Mouse (Mus musculus): ENCODE data around the gene Lysmd3.
"Not testable (repeated sequence)": the region's sequence is repeated elsewhere in the genome, so short reads cannot be mapped to it uniquely, and the experiment has no call there.

Gene Lysmd3

GRCm38 (mm10) chr13:81657351-81658052 is at the start of gene Lysmd3:
Gene Lysmd3 (plus strand): TSS chr13:81657663.
- peak; percentile 94 for DNase-seq (ENCODE audit: low spot score)

DNA sequence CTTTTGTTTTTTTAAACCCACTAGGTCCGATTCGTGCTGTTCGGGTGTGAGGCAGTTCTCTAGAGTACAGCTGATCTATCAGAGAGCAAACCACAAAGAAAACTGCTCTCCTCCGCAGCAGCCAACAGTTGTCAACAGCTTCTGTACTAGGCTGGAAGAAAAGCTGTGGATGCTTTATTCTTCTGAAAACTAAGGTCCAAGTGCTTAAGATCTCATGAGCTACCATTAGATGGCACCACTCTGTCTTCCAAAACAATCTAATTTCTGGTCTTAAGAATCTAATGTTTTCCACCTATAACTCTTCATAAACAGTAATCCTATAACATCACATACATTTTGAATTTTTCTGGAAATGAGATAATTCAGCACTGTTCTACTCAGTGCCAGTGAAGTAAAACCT is 47.1 kb upstream of the Lysmd3 start:
- DNase-seq (ENCODE audit: low spot score): no peak

GRCm38 (mm10) chr13:81627861-81628260 is 29.6 kb upstream of the Lysmd3 start:
- DNase-seq (ENCODE audit: low spot score): not testable (repeated sequence)

DNA sequence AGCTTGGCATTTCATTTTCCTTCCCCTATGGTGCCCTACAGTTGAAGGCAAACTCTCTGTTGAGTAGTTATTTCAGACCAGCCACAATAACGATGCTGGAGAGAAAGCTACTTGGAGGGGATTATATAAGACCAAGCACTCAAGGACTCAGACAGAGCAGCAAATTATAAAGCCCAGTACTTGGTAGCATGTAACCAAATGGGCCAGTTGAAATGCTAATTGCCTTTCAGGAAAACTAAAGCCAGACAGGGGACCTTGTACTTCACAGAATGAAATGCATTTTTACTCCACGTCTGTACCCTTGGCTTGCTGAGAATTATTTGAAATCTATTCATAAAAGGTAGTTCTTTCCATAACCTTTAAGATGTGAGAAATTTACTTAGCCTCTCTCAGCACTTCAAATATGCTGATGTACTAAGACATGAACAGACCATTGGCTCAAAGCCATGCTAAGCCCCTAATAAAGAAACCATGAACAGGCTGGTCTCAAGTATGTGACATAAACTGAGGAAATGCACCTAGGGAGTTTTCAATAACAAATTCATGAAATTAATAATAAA is 28.8 kb upstream of the Lysmd3 start:
- DNase-seq (ENCODE audit: low spot score): no peak

- DNase-seq (ENCODE audit: low spot score): peak; percentile 73
Observed at GRCm38 (mm10) chr13:81629395-81629794, 28.1 kb upstream of the Lysmd3 start.

- peak; percentile 43 for DNase-seq (ENCODE audit: low spot score)
Observed at GRCm38 (mm10) chr13:81630566-81630965, 26.9 kb upstream of the Lysmd3 start.

GRCm38 (mm10) chr13:81632720-81633415 is 24.6 kb upstream of the Lysmd3 start, which contains the start of gene Adgrv1:
Gene Adgrv1 (minus strand): TSS chr13:81633154.
- DNase-seq (ENCODE audit: low spot score): peak; percentile 97

GRCm38 (mm10) chr13:81639624-81640023 is 17.8 kb upstream of the Lysmd3 start:
- peak; percentile 75 for DNase-seq (ENCODE audit: low spot score)

DNA sequence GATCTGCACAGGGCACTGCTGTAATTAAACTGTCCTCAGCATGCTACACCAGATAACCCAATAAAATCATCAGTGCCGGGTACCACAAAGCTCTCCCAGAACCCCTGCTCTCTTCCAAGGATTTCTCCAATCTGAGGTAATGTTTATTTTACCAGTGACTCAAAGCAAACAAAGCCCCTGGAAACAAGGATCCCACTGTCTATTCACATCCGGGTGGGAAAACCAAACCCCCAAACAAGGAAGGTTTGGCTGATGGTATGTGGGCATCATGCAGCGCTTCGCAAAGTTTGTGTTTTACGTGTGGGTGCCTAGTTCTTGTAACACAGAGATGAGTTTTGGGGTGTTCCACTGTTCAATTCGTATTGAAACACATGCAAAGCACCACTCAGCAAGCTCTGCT is 16.6 kb upstream of the Lysmd3 start:
- DNase-seq (ENCODE audit: low spot score): peak; percentile 52

DNA sequence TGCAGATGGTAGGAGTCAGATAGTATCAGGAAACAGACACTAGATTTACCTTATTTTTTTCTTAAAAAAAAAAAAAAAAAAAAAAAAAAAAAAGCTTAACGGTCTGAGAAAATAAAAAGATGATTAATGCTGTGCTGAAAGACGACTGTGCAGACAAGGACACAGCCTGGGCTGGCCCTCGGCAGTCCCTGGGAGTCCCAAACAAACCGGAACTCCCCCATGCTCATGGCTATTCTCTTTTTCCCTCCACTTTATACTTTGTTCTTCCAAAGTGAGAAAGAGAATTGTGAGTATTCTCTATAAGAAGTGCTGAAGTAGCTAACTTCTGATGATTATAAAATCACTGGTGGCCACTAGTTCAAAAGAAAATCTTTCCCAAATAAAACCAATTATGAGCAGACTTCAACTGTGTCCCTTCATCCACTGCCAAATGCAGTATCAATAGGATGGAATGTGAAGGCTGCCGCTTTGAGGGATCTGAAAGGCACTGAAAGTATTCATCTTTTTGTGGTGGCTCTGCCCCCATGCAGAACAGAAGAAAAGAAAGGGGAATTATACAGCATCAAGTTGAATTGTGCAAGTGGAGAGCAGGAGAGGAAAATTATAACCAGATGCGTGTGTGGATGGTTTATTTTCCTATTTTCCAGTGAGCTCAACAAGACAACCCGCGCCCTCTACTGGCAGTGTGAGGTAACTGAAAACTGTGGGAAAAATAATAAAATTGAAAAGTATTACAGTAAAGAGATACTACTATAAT is 16.0 kb upstream of the Lysmd3 start:
- DNase-seq (ENCODE audit: low spot score): peak; percentile 88

DNA sequence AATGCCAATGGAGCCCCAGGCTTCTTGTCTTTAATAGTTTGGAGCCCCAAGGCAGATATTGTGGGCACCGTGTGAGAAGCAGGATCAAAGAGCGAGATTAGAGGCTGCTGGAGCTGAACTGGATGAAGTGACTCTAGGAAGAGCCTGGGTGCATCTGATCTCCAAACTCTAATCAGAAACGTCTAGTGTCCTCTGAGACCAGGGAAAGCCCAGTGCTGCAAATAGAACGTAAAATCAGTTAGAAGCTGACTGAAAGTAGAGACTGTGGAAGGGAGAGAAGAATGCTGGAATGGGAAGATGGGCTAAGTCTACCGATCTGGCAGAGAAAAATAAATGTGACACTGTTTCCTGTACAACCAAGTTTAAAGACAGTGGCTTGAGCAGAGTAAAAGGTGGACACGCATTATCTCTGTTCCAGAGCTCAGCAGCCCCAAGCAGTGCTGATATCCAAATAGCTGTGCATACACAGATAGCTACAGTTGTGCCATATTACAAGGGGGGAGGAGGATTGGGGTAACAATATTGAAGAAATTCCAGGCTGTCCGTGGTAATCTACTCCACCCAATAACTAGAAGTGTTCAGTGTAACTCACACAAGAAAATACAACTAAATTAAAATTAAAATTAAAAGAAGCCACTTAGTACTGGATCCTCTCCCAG is 14.8 kb upstream of the Lysmd3 start:
- DNase-seq (ENCODE audit: low spot score): no peak

GRCm38 (mm10) chr13:81644047-81644565 is 13.4 kb upstream of the Lysmd3 start:
- DNase-seq (ENCODE audit: low spot score): no peak

DNA sequence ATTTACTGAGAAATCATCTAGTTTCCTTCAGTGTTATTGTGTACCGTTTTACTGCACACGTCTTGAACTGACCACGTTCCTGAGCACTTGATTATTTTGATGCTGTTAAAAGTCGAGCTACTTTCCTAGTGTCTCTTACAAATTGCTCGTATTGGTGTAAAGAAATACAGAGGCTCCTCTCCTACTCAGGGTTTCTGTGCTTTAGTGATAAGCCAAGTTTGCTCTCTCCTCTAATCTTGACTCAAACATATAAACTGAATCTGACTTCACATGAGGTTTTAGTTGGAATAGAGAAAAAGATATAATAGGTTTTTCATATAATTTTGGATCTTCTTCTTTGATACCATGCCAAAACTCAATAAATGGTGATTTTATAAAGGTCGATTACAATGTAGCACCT is 11.1 kb upstream of the Lysmd3 start:
- no peak for DNase-seq (ENCODE audit: low spot score)

DNA sequence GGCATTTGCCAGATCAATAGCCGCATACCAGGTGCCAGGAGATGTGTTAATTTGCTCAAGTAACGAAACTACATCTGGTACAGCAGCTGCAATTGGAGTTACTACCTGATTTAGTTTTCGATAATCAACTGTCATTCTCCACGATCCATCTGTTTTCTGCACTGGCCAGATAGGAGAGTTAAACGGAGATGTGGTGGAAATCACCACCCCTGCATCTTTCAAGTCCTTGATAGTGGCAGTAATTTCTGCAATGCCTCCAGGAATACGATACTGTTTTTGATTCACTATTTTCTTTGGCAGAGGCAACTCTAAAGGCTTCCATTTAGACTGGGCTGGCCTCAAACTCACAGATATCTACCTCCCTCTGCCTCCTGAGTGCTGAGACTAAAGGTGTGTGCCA is 7.1 kb upstream of the Lysmd3 start:
- not testable (repeated sequence) for DNase-seq (ENCODE audit: low spot score)

- DNase-seq (ENCODE audit: low spot score): peak; percentile 85
Observed at GRCm38 (mm10) chr13:81656091-81656850, 1.2 kb upstream of the Lysmd3 start.

DNA sequence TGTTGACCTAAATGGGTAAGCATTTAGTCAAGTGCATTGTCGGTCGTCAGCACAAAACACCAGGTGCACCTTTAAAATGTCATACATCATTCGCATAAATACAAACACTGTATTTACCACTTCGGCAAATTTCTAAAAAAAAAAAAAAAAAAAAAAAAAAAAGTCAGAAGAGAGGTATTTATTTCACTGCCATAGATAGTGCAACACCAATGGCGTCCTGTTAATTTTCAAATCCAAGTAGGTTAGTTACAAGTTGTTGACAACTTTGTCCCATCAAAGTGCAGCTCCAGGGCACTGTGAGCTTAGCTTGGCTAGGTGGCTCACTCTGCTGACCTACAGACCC is 484 bp upstream of the Lysmd3 start:
- DNase-seq (ENCODE audit: low spot score): no peak

GRCm38 (mm10) chr13:81658053-81658752 is 740 bp downstream of the Lysmd3 start:
- DNase-seq (ENCODE audit: low spot score): peak; percentile 20

DNA sequence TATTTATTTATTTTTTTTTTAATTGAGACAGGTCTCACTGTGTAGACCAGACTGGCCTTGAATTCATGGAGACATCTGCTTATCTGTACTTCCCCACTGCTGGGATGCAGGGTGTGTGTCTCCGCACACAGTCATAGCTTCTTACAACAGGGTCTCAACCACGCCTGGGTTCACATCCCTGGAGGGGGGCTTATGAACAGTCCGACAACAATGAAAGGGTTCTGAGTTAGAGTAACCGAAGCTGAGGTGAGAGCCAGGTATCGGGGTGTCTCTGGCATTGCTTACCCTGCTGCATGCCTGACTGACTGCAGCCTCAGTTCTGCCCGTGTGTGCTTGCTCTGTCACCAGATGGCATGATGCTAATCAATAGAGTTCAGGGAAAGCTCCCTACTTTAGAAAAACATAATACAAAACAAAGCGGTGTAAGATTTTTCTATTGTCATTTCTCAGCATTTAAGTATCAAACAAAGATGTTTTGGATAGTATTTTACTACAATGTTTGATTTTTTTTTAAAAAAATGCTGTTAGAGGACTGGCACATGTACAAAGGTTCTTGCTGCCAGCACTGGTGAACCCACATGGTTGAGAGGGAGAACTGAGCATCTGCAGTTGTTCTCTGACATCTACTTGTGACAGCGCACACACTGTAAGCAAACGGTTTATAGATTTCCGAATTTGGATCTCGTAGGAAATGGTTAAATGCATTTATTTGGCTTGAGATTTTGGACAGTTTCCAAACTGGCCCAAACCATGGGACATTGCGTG is 6.3 kb downstream of the Lysmd3 start:
- DNase-seq (ENCODE audit: low spot score): no peak

- DNase-seq (ENCODE audit: low spot score): no peak
Observed at GRCm38 (mm10) chr13:81664331-81664698, 6.9 kb downstream of the Lysmd3 start.

DNA sequence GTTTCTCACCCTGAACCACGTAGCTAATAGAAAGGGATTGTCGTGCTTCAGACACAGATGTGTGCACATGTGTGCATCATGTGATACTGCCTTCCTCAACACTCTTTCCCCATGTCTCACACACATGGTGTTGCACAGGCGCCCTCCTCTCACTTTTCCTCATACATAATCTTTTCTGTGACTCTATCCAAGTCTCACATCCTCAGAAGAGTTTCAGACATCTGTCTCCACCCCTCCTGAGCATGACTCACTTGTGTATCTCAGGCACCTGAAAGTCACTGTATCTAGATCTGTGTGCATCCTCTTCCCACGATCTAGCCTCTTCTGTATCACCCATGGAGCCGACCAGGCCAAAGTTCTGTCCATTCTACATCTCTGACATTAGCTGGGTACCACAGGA is 10.2 kb downstream of the Lysmd3 start:
- DNase-seq (ENCODE audit: low spot score): no peak
